ENCODE assay signal across 37 mouse cellular contexts in the genomic region with DNA sequence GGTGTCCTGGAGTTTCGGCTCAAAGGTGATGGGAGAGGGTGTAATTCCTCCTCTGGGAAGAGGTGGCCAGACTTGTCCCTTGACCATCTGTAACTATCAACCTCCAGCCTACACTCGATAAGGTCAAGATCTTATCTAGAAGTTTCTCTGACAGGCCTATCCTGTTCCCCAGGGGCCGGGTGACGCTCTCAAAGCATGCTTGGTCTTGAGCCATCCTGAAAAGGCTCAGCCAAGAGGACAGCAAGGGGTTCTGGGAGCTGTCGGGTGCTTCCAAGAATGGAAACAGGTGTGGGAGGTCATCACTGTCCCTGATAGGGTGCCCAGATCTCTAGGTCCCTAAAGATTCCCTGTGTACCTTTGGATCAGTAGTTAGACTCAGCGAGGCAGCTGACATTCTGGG. TPM values are rescaled to one million over a fixed set of nuclear protein-coding genes. Genes with fewer than 3 reads are reported as not detected.
"Had no signal": no experiment of that assay in that cellular context is flagged by ENCODE, and none has a peak within 500 bp of the region (broad histone marks: within the 10 kb centered on the region; RNA-seq: fewer than 3 reads in every experiment).

No protein-coding gene starts in this region.

- H3K4me2 ChIP-seq: heart, embryonic 11.5 days; heart, embryonic 12.5 days; heart, embryonic 13.5 days; heart, embryonic 15.5 days; hindbrain, embryonic 12.5 days; hindbrain, embryonic 13.5 days; hindbrain, embryonic 14.5 days; hindbrain, embryonic 15.5 days; intestine, embryonic 15.5 days; kidney, embryonic 15.5 days had no signal

- DNase-seq: heart, adult 2 months; heart, postnatal 10 days; heart, postnatal 14 days; heart, postnatal 36 days; heart, postnatal 4 days; kidney, adult 11 months; kidney, adult 18-20 months; kidney, adult 2 months; kidney, adult 8-10 months; kidney, adult 9 months; kidney, postnatal 10 days; kidney, postnatal 14 days; kidney, postnatal 25 days; kidney, postnatal 36 days; kidney, postnatal 4 days; layer of hippocampus, adult 9-11 months had no signal

- H3K27ac ChIP-seq: heart, adult 2 months; heart, embryonic 10.5 days; heart, embryonic 13.5 days; heart, embryonic 15.5 days; hindbrain, embryonic 10.5 days; hindbrain, embryonic 12.5 days; hindbrain, embryonic 13.5 days; hindbrain, embryonic 14.5 days; hindbrain, embryonic 15.5 days; hindbrain, postnatal 0 days; intestine, embryonic 15.5 days; kidney, embryonic 15.5 days; kidney, postnatal 0 days had no signal

- H3K36me3 ChIP-seq: heart, embryonic 10.5 days; heart, embryonic 12.5 days; heart, embryonic 13.5 days; heart, embryonic 15.5 days; hindbrain, embryonic 10.5 days; hindbrain, embryonic 12.5 days; hindbrain, embryonic 13.5 days; hindbrain, embryonic 15.5 days; intestine, embryonic 15.5 days; kidney, embryonic 15.5 days had no signal

- H3K4me3 ChIP-seq: heart, adult 2 months; heart, embryonic 10.5 days; heart, embryonic 12.5 days; heart, embryonic 13.5 days; heart, embryonic 15.5 days; hindbrain, embryonic 10.5 days; hindbrain, embryonic 12.5 days; hindbrain, embryonic 13.5 days; hindbrain, embryonic 15.5 days; intestine, embryonic 15.5 days; kidney, embryonic 15.5 days; layer of hippocampus, adult 2 months had no signal

- H3K9me3 ChIP-seq: heart, embryonic 10.5 days; heart, embryonic 12.5 days; heart, embryonic 13.5 days; heart, embryonic 15.5 days; hindbrain, embryonic 10.5 days; hindbrain, embryonic 12.5 days; hindbrain, embryonic 13.5 days; hindbrain, embryonic 15.5 days; intestine, embryonic 15.5 days; kidney, embryonic 15.5 days had no signal

- H3K9ac ChIP-seq: heart, embryonic 12.5 days; heart, embryonic 13.5 days; heart, embryonic 15.5 days; hindbrain, embryonic 12.5 days; hindbrain, embryonic 13.5 days; hindbrain, embryonic 14.5 days; hindbrain, embryonic 15.5 days; intestine, embryonic 15.5 days; kidney, embryonic 15.5 days had no signal

- ATAC-seq: hindbrain, embryonic 16.5 days; hindbrain, postnatal 0 days; inflammation-experienced regulatory T-cells, adult 6 months; intestine, embryonic 15.5 days; intestine, embryonic 16.5 days; intestine, postnatal 0 days had no signal

- H3K27me3 ChIP-seq: hindbrain, embryonic 15.5 days had no signal

RNA-seq across cellular contexts. Expression of a gene that starts 4.4 kb away (rescaled TPM):
- total RNA-seq: heart, postnatal 25 days had no signal
- polyA plus RNA-seq: heart, postnatal 0 days had no signal
